Mouse (Mus musculus) stomach, postnatal 0 days (tissue): ENCODE results near the gene Lypd6b.

ENCODE experiments used
- CTCF ChIP-seq: IDR thresholded peaks from 2 replicates; pipeline ENCODE4 v1.5.1; 2016; ENCODE audit warnings: antibody characterized with exemption, low read depth, mild to moderate bottlenecking, moderate library complexity
- EP300 ChIP-seq: optimal IDR thresholded peaks from 2 replicates; pipeline ENCODE3; 2016; ENCODE audit warnings: antibody characterized with exemption

GRCm38 (mm10) chr2:49776407-49776806 lies 11.1 kb upstream of the Lypd6b start:
- TF ChIP-seq CTCF (no peak), EP300 (no peak)
